ENCODE assay signal across 9 mouse cellular contexts in genomic region chr3:37722487-37723060, GRCm38 (mm10). TPM values are rescaled to one million over a fixed set of nuclear protein-coding genes. Genes with fewer than 3 reads are reported as not detected.
DNase-seq lines count a peak whose midpoint lies in the region; ATAC-seq and TF ChIP-seq lines count a peak whose summit lies in the region.
"Had no signal": no experiment of that assay in that cellular context is flagged by ENCODE, and none has a peak within 500 bp of the region (broad histone marks: within the 10 kb centered on the region; RNA-seq: fewer than 3 reads in every experiment).

No protein-coding gene starts in this region.

- peak overlapping the region; percentile 80 for H3K4me2 ChIP-seq in heart, embryonic 13.5 days
- H3K4me2 ChIP-seq in midbrain, embryonic 11.5 days: no peak overlapping the region

- H3K79me2 ChIP-seq in heart, adult 2 months (replicated peaks; ENCODE audit: control insufficient read depth, insufficient read depth, low read length): no peaks in the 10 kb centered on the region

- H3K4me1 ChIP-seq in heart, embryonic 13.5 days: peaks cover 33% of the 10 kb centered on the region
- peaks cover 3% of the 10 kb centered on the region for H3K4me1 ChIP-seq in heart, adult 2 months (ENCODE audit: control insufficient read depth, insufficient read depth, low read length)
- H3K4me1 ChIP-seq in hindbrain, embryonic 10.5 days (replicated peaks): peaks cover 25% of the 10 kb centered on the region
- H3K4me1 ChIP-seq in midbrain, embryonic 11.5 days (ENCODE audit: control insufficient read depth, insufficient read depth, low read length): peaks cover 12% of the 10 kb centered on the region

- TF ChIP-seq CTCF in heart, adult 2 months (IDR thresholded peaks at IDR 0.05): no peak

- 53% methylated on average over 12 of the region's 12 CpGs for WGBS in heart, embryonic 13.5 days
- 76% methylated on average over 12 of the region's 12 CpGs for WGBS in heart, adult 2 months
- 57% methylated on average over 12 of the region's 12 CpGs for WGBS in hindbrain, embryonic 10.5 days
- 56% methylated on average over 12 of the region's 12 CpGs for WGBS in midbrain, embryonic 11.5 days

- H3K27me3 ChIP-seq in heart, embryonic 13.5 days (replicated peaks): peaks cover 43% of the 10 kb centered on the region
- H3K27me3 ChIP-seq in heart, adult 2 months (ENCODE audit: control insufficient read depth, insufficient read depth, low read length): no peaks in the 10 kb centered on the region; the same call in 1 of the 2 replicates
- peaks cover 62% of the 10 kb centered on the region for H3K27me3 ChIP-seq in hindbrain, embryonic 10.5 days (ENCODE audit: insufficient read depth, poor library complexity, severe bottlenecking)
- H3K27me3 ChIP-seq in midbrain, embryonic 11.5 days (ENCODE audit: control insufficient read depth, insufficient read depth, low read length): peaks cover 8% of the 10 kb centered on the region

- TF ChIP-seq POLR2A in heart, adult 2 months (IDR thresholded peaks at IDR 0.05; ENCODE audit: insufficient read depth, low read depth, low read length): no peak

- DNase-seq in heart, adult 2 months: no peak
- DNase-seq in brain, adult 2 months (ENCODE audit: low read depth, low spot score): peak; percentile 58
- DNase-seq in hindbrain, embryonic 10.5 days (ENCODE audit: low spot score): peak; percentile 5
- DNase-seq in midbrain, embryonic 11.5 days (ENCODE audit: low spot score, missing footprints): peak; percentile 90
- DNase-seq in T-cell, adult 2 months (ENCODE audit: low spot score): no peak
- no peak for DNase-seq in adrenal gland, adult 8-10 months
- DNase-seq in gastrocnemius, adult 8-10 months (ENCODE audit: low spot score in 2 of 2): no peak
- DNase-seq: liver, embryonic 13.5 days had no signal

- H3K36me3 ChIP-seq in heart, embryonic 13.5 days: no peaks in the 10 kb centered on the region
- no peaks in the 10 kb centered on the region for H3K36me3 ChIP-seq in heart, adult 2 months (ENCODE audit: control insufficient read depth, insufficient read depth, low read length)
- H3K36me3 ChIP-seq in hindbrain, embryonic 10.5 days: no peaks in the 10 kb centered on the region
- no peaks in the 10 kb centered on the region for H3K36me3 ChIP-seq in midbrain, embryonic 11.5 days (ENCODE audit: control insufficient read depth, insufficient read depth, low read length)
- H3K36me3 ChIP-seq: liver, embryonic 13.5 days had no signal

- no peak for ATAC-seq in heart, embryonic 13.5 days (ENCODE audit: extremely low read depth, insufficient number of reproducible peaks, low FRiP score, low TSS enrichment)
- ATAC-seq in midbrain, embryonic 11.5 days (ENCODE audit: low FRiP score): no peak

- intact Hi-C loops in heart, adult 2 months (cut with DNase I): no loop called here

- no peak overlapping the region for H3K9ac ChIP-seq in heart, embryonic 13.5 days
- H3K9ac ChIP-seq in heart, adult 2 months (ENCODE audit: low read depth, low read length): no peak overlapping the region
- no peak overlapping the region for H3K9ac ChIP-seq in midbrain, embryonic 11.5 days (ENCODE audit: low read length)
- H3K9ac ChIP-seq: liver, embryonic 13.5 days had no signal

- H3K4me3 ChIP-seq in heart, embryonic 13.5 days: peak overlapping the region; percentile 50
- H3K4me3 ChIP-seq in heart, adult 2 months: no peak overlapping the region
- 0 out of 2 replicates have a peak overlapping the region, but pooled peaks have one; percentile 52 for H3K4me3 ChIP-seq in hindbrain, embryonic 10.5 days
- H3K4me3 ChIP-seq in midbrain, embryonic 11.5 days (ENCODE audit: low read depth, low read length): no peak overlapping the region

- no peaks in the 10 kb centered on the region for H3K9me3 ChIP-seq in heart, embryonic 13.5 days
- no peaks in the 10 kb centered on the region for H3K9me3 ChIP-seq in hindbrain, embryonic 10.5 days
- no peaks in the 10 kb centered on the region for H3K9me3 ChIP-seq in midbrain, embryonic 11.5 days (ENCODE audit: control insufficient read depth, low read length)
- H3K9me3 ChIP-seq: liver, embryonic 13.5 days had no signal

- TF ChIP-seq EP300 in heart, adult 2 months (IDR thresholded peaks at IDR 0.05; ENCODE audit: insufficient read depth, low read depth, low read length): no peak

- H3K27ac ChIP-seq in heart, embryonic 13.5 days (replicated peaks): no peak overlapping the region
- H3K27ac ChIP-seq in heart, adult 2 months: no peak overlapping the region
- peak overlapping the region; percentile 80 for H3K27ac ChIP-seq in hindbrain, embryonic 10.5 days
- no peak overlapping the region for H3K27ac ChIP-seq in midbrain, embryonic 11.5 days (ENCODE audit: low read depth, low read length)
- H3K27ac ChIP-seq: liver, embryonic 13.5 days had no signal

RNA-seq across cellular contexts. Expression of gene Gm5148, which starts 1.7 kb away (rescaled TPM):
- 3.1 and 3.2 TPM in 2 replicates for polyA plus RNA-seq in heart, embryonic 13.5 days (2015; fragmentation: Nextera tagmentation; extraction: Ambion mirVana)
- under 1 TPM in 1 of 2 experiments, not detected in 1; 0.25 TPM for total RNA-seq in heart, adult 2 months (2021)
- polyA plus RNA-seq in heart, adult 2 months (2012; rRNA removed): 0.44 and 0.57 TPM in 2 replicates
- polyA plus RNA-seq in hindbrain, embryonic 10.5 days (2016; fragmentation: Nextera tagmentation; extraction: Ambion mirVana): 3.2 and 3.4 TPM in 2 replicates
- polyA plus RNA-seq in midbrain, embryonic 11.5 days (2014; fragmentation: Nextera tagmentation; extraction: Ambion mirVana): 1.9 and 3.7 TPM in 2 replicates
- 1 to 10 TPM in 2 of 4 experiments, under 1 TPM in 2; 0.12 to 9.2 (median 4.2) TPM for total RNA-seq in adrenal gland, adult 8-10 months (2022)
- under 1 TPM in 1 of 4 experiments, not detected in 3; 0.45 TPM for total RNA-seq in gastrocnemius, adult 8-10 months (2022)

Comparison
In these comparisons a context has a peak if more than half of its experiments do, and no peak if none do; other contexts are left out.
1. H3K4me3 ChIP-seq: peak in heart, embryonic 13.5 days (single experiment) and hindbrain, embryonic 10.5 days (single experiment); none in heart, adult 2 months (single experiment) and midbrain, embryonic 11.5 days (single experiment).
2. DNase-seq: peak in brain, adult 2 months (single experiment), hindbrain, embryonic 10.5 days (single experiment) and midbrain, embryonic 11.5 days (single experiment); none in heart, adult 2 months (0 of 2), T-cell, adult 2 months (single experiment), adrenal gland, adult 8-10 months (single experiment) and gastrocnemius, adult 8-10 months (0 of 2).